Mouse (Mus musculus) hindbrain, postnatal 0 days (tissue): ENCODE results near the gene Spata16. TPM values are rescaled to one million over a fixed set of nuclear protein-coding genes. Genes with fewer than 3 reads are reported as not detected.

Experiments
- ATAC-seq: fragments of 200-750 bp; cut with Nextera tagmentation; 2 replicates; pipeline ENCODE4 v1.8.0; 2017; ENCODE audit warnings: mild to moderate bottlenecking, moderate TSS enrichment, moderate library complexity
- DNase-seq: peaks from one replicate; pipeline ENCODE4 v3.0.0-alpha.2; 2015; ENCODE audit warnings: low spot score
- H3K27ac ChIP-seq: fragments of 300-500 bp; sonication (generic); 2 replicates; pipeline ENCODE4 v1.5.1; 2014; ENCODE audit warnings: mild to moderate bottlenecking
- H3K27me3 ChIP-seq: fragments of 300-500 bp; sonication (generic); 2 replicates; pipeline ENCODE4 v1.6.1; 2014; ENCODE audit warnings: low read length, mixed read lengths; ENCODE audit not compliant: insufficient read depth
- H3K36me3 ChIP-seq: fragments of 300-500 bp; sonication (generic); 2 replicates; pipeline ENCODE4 v1.6.1; 2014; ENCODE audit warnings: low read length, mixed read lengths; ENCODE audit not compliant: insufficient read depth
- H3K4me1 ChIP-seq: fragments of 300-500 bp; sonication (generic); 2 replicates; pipeline ENCODE4 v1.6.1; 2014; ENCODE audit warnings: antibody characterized with exemption, low read length, mixed read lengths; ENCODE audit not compliant: insufficient read depth
- H3K4me2 ChIP-seq: fragments of 300-500 bp; sonication (generic); 2 replicates; pipeline ENCODE4 v1.6.1; 2014; ENCODE audit warnings: low read depth, mild to moderate bottlenecking, low read length, moderate library complexity, mixed read lengths
- H3K4me3 ChIP-seq: fragments of 300-500 bp; sonication (generic); 2 replicates; pipeline ENCODE4 v1.5.1; 2014; ENCODE audit warnings: low read length
- H3K9ac ChIP-seq: fragments of 300-500 bp; sonication (generic); replicated peaks from 2 replicates; pipeline ENCODE4 v1.6.1; 2014; ENCODE audit warnings: mild to moderate bottlenecking, low read length, moderate library complexity, mixed read lengths
- H3K9me3 ChIP-seq: fragments of 300-500 bp; sonication (generic); 2 replicates; pipeline ENCODE4 v1.6.1; 2016; ENCODE audit warnings: low read length, mixed read lengths
- CTCF ChIP-seq: IDR thresholded peaks from 2 replicates; pipeline ENCODE4 v1.5.1; 2016; ENCODE audit warnings: antibody characterized with exemption, control low read depth, low read depth
- WGBS: fragments of 180-500 bp; shearing (Covaris S2); extraction: QIAGEN DNeasy Blood & Tissue Kit; methylation state at CpG from one replicate; pipeline ENCODE4 v1.1.7; 2014; 5-methylcytosine and 5-hydroxymethylcytosine counted together
- polyA plus RNA-seq: library from polyadenylated mRNA; unstranded; fragments of >200 nt; fragmentation: Nextera tagmentation; extraction: Ambion mirVana; gene quantifications from 2 replicates; pipeline ENCODE4 v1.2.1, GENCODE M21; 2015
- total RNA-seq: library from RNA; depleted of rRNA; stranded (reverse); fragments of >200 nt; gene quantifications from 2 replicates; pipeline ENCODE4 v1.2.3, GENCODE M21; 2014

Gene Spata16
- total and polyA plus RNA-seq, 2 experiments from 2014 or later = 0.06 TPM; not detected in 1

- TF ChIP-seq CTCF = no peak
- DNase-seq = no peak
These were observed 333.1 kb downstream of the Spata16 start for GRCm38 (mm10) chr3:26970529-26970928.

GRCm38 (mm10) chr3:26971276-26971675 lies 333.9 kb downstream of the Spata16 start:
- H3K4me1 ChIP-seq = no peaks in the 10 kb centered on the region
- WGBS = 31% methylated on average over 1 of the region's 1 CpGs
- no peaks in the 10 kb centered on the region for H3K27me3 ChIP-seq
- DNase-seq (no peak), ATAC-seq (no peak)
- H3K27ac ChIP-seq = no peak overlapping the region
- H3K9me3 ChIP-seq = no peaks in the 10 kb centered on the region
- H3K36me3 ChIP-seq = no peaks in the 10 kb centered on the region
- no peak overlapping the region for H3K4me3 ChIP-seq
- TF ChIP-seq CTCF = no peak
- no peak overlapping the region for H3K4me2 ChIP-seq
- H3K9ac ChIP-seq = no peak overlapping the region

More at GRCm38 (mm10) chr3:26970529-26970928, 333.1 kb downstream of the Spata16 start:
- 90% methylated on average over 3 of the region's 3 CpGs for WGBS
- no peak overlapping the region for H3K27ac ChIP-seq
- no peaks in the 10 kb centered on the region for H3K4me1 ChIP-seq
- no peak for ATAC-seq
- no peaks in the 10 kb centered on the region for H3K9me3 ChIP-seq
- no peak overlapping the region for H3K4me2 ChIP-seq
- H3K9ac ChIP-seq = no peak overlapping the region
- H3K4me3 ChIP-seq = no peak overlapping the region
- H3K27me3 ChIP-seq = no peaks in the 10 kb centered on the region
- H3K36me3 ChIP-seq = no peaks in the 10 kb centered on the region

- H3K4me3 ChIP-seq = no peak overlapping the region
- H3K9me3 ChIP-seq = no peaks in the 10 kb centered on the region
- WGBS = 8% methylated on average over 1 of the region's 1 CpGs
These were observed 334.7 kb downstream of the Spata16 start for GRCm38 (mm10) chr3:26972105-26972504.

GRCm38 (mm10) chr3:26979603-26980002 lies 342.2 kb downstream of the Spata16 start:
- Histone ChIP-seq H3K4me2 (no peak overlapping the region), H3K27me3 (no peaks in the 10 kb centered on the region), H3K4me3 (no peak overlapping the region), H3K9me3 (no peaks in the 10 kb centered on the region), H3K27ac (no peak overlapping the region), H3K9ac (no peak overlapping the region), H3K4me1 (no peaks in the 10 kb centered on the region), H3K36me3 (no peaks in the 10 kb centered on the region)
- 68% methylated on average over 2 of the region's 2 CpGs for WGBS
- ATAC-seq = no peak
- no peak for TF ChIP-seq CTCF
- DNase-seq = no peak

More at GRCm38 (mm10) chr3:26972105-26972504, 334.7 kb downstream of the Spata16 start:
- ATAC-seq (no peak), DNase-seq (peak; percentile 18)
- Histone ChIP-seq H3K27me3 (no peaks in the 10 kb centered on the region), H3K4me2 (no peak overlapping the region), H3K27ac (no peak overlapping the region), H3K36me3 (no peaks in the 10 kb centered on the region), H3K4me1 (no peaks in the 10 kb centered on the region), H3K9ac (no peak overlapping the region)
- TF ChIP-seq CTCF = no peak

- Histone ChIP-seq H3K9ac (no peak overlapping the region), H3K4me1 (no peaks in the 10 kb centered on the region), H3K4me2 (no peak overlapping the region), H3K9me3 (no peaks in the 10 kb centered on the region), H3K4me3 (no peak overlapping the region), H3K27ac (no peak overlapping the region), H3K36me3 (no peaks in the 10 kb centered on the region), H3K27me3 (no peaks in the 10 kb centered on the region)
- DNase-seq (no peak), ATAC-seq (no peak)
- no peak for TF ChIP-seq CTCF
- WGBS = 82% methylated on average over 3 of the region's 3 CpGs
These were observed 343.0 kb downstream of the Spata16 start for GRCm38 (mm10) chr3:26980371-26980770.

GRCm38 (mm10) chr3:26981979-26982623 lies 344.7 kb downstream of the Spata16 start:
- H3K4me3 ChIP-seq = no peak overlapping the region
- no peak for TF ChIP-seq CTCF
- DNase-seq (no peak), ATAC-seq (no peak)
- no peak overlapping the region for H3K27ac ChIP-seq
- WGBS = 72% methylated on average over 6 of the region's 6 CpGs
- H3K27me3 ChIP-seq = no peaks in the 10 kb centered on the region
- no peak overlapping the region for H3K4me2 ChIP-seq
- no peaks in the 10 kb centered on the region for H3K9me3 ChIP-seq
- H3K9ac ChIP-seq = no peak overlapping the region
- H3K4me1 ChIP-seq = no peaks in the 10 kb centered on the region
- H3K36me3 ChIP-seq = no peaks in the 10 kb centered on the region

- Histone ChIP-seq H3K27me3 (no peaks in the 10 kb centered on the region), H3K4me2 (no peak overlapping the region), H3K4me1 (no peaks in the 10 kb centered on the region), H3K9me3 (no peaks in the 10 kb centered on the region), H3K9ac (no peak overlapping the region), H3K36me3 (no peaks in the 10 kb centered on the region), H3K4me3 (no peak overlapping the region), H3K27ac (no peak overlapping the region)
- TF ChIP-seq CTCF = no peak
- WGBS = 88% methylated on average over 6 of the region's 6 CpGs
- ATAC-seq = no peak
- no peak for DNase-seq
These were observed 346.3 kb downstream of the Spata16 start for GRCm38 (mm10) chr3:26983749-26984148.
